Mouse (Mus musculus): ENCODE measurements at regions not wholly inside any gene's neighbourhood (a gene's known extent, or its start where the extent isn't known, plus 50 kb on each side); places are given as distances from the start of the nearest gene placed in this dataset.
A peak's percentile ranks its signal among the peaks of the same experiment; 100 is the strongest.

- Histone ChIP-seq H3K36me3 (ENCODE audit: control insufficient read depth, insufficient read depth, low read length, poor library complexity, severe bottlenecking) (no peaks in the 10 kb centered on the region), H3K4me1 (ENCODE audit: control insufficient read depth, insufficient read depth, low read length) (no peaks in the 10 kb centered on the region), H3K9me3 (replicated peaks; ENCODE audit: control insufficient read depth, insufficient read depth, low read length, poor library complexity, severe bottlenecking) (no peaks in the 10 kb centered on the region), H3K27ac (ENCODE audit: insufficient read depth, low read length) (peak overlapping the region; percentile 67; the same call in 1 of the 2 replicates), H3K9ac (ENCODE audit: low read depth, poor library complexity, severe bottlenecking) (no peak overlapping the region), H3K4me3 (ENCODE audit: low read depth, low read length) (no peak overlapping the region), H3K27me3 (ENCODE audit: control insufficient read depth, insufficient read depth, low read length, poor library complexity, severe bottlenecking) (no peaks in the 10 kb centered on the region)
- no peak for TF ChIP-seq CTCF (IDR thresholded peaks at IDR 0.05; ENCODE audit: low read depth, low read length)
- TF ChIP-seq EP300 (IDR thresholded peaks at IDR 0.05; ENCODE audit: insufficient read depth, low read depth, low read length): no peak
- TF ChIP-seq POLR2A (IDR thresholded peaks at IDR 0.05; ENCODE audit: insufficient read depth, low read length): no peak
These were observed 311.9 kb upstream of the Nrip1 start for GRCm38 (mm10) chr16:76685562-76685961.

- H3K4me3 ChIP-seq (ENCODE audit: low read depth, low read length): no peak overlapping the region
These were observed 306.7 kb upstream of the Nrip1 start for GRCm38 (mm10) chr16:76680061-76680911.

DNA sequence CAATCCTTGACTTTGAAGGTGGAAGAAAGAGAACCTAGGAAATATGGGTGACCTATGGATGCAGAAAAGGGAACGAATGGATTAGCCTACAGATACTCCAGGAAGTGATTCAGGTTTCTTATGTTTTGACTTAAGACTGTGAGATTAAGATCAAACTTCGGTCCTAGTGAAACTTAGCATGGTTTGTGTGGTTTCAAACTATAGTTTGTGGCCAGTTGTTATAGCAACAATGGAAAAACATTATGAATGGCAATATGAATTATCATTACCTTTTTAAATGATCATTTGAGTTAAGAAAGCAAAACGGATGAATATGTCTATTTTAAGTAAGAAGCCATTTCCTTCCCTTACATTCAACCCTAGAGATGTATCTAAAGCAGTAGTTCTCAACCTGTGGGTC lies 305.3 kb upstream of the Nrip1 start:
- Histone ChIP-seq H3K9ac (ENCODE audit: low read depth, poor library complexity, severe bottlenecking) (no peak overlapping the region), H3K27me3 (ENCODE audit: control insufficient read depth, insufficient read depth, low read length, poor library complexity, severe bottlenecking) (no peaks in the 10 kb centered on the region), H3K36me3 (ENCODE audit: control insufficient read depth, insufficient read depth, low read length, poor library complexity, severe bottlenecking) (no peaks in the 10 kb centered on the region), H3K27ac (ENCODE audit: insufficient read depth, low read length) (no peak overlapping the region), H3K4me1 (ENCODE audit: control insufficient read depth, insufficient read depth, low read length) (no peaks in the 10 kb centered on the region), H3K9me3 (replicated peaks; ENCODE audit: control insufficient read depth, insufficient read depth, low read length, poor library complexity, severe bottlenecking) (0 out of 2 replicates have a peak, but pooled peaks cover 3% of the 10 kb centered on the region), H3K4me3 (ENCODE audit: low read depth, low read length) (no peak overlapping the region)
- TF ChIP-seq CTCF (IDR thresholded peaks at IDR 0.05; ENCODE audit: low read depth, low read length) (no peak), EP300 (IDR thresholded peaks at IDR 0.05; ENCODE audit: insufficient read depth, low read depth, low read length) (no peak), POLR2A (IDR thresholded peaks at IDR 0.05; ENCODE audit: insufficient read depth, low read length) (no peak)

More at GRCm38 (mm10) chr16:76680061-76680911, 306.7 kb upstream of the Nrip1 start:
- Histone ChIP-seq H3K9me3 (replicated peaks; ENCODE audit: control insufficient read depth, insufficient read depth, low read length, poor library complexity, severe bottlenecking) (0 out of 2 replicates have a peak, but pooled peaks cover 3% of the 10 kb centered on the region), H3K27me3 (ENCODE audit: control insufficient read depth, insufficient read depth, low read length, poor library complexity, severe bottlenecking) (no peaks in the 10 kb centered on the region), H3K4me1 (ENCODE audit: control insufficient read depth, insufficient read depth, low read length) (no peaks in the 10 kb centered on the region), H3K27ac (ENCODE audit: insufficient read depth, low read length) (no peak overlapping the region), H3K9ac (ENCODE audit: low read depth, poor library complexity, severe bottlenecking) (no peak overlapping the region), H3K36me3 (ENCODE audit: control insufficient read depth, insufficient read depth, low read length, poor library complexity, severe bottlenecking) (no peaks in the 10 kb centered on the region)
- TF ChIP-seq EP300 (IDR thresholded peaks at IDR 0.05; ENCODE audit: insufficient read depth, low read depth, low read length) (no peak), CTCF (IDR thresholded peaks at IDR 0.05; ENCODE audit: low read depth, low read length) (no peak), POLR2A (IDR thresholded peaks at IDR 0.05; ENCODE audit: insufficient read depth, low read length) (no peak)

- Histone ChIP-seq H3K9ac (ENCODE audit: low read depth, poor library complexity, severe bottlenecking) (no peak overlapping the region), H3K4me3 (ENCODE audit: low read depth, low read length) (no peak overlapping the region), H3K27ac (ENCODE audit: insufficient read depth, low read length) (no peak overlapping the region), H3K4me1 (ENCODE audit: control insufficient read depth, insufficient read depth, low read length) (no peaks in the 10 kb centered on the region), H3K9me3 (replicated peaks; ENCODE audit: control insufficient read depth, insufficient read depth, low read length, poor library complexity, severe bottlenecking) (no peaks in the 10 kb centered on the region), H3K36me3 (ENCODE audit: control insufficient read depth, insufficient read depth, low read length, poor library complexity, severe bottlenecking) (no peaks in the 10 kb centered on the region), H3K27me3 (ENCODE audit: control insufficient read depth, insufficient read depth, low read length, poor library complexity, severe bottlenecking) (no peaks in the 10 kb centered on the region)
- TF ChIP-seq CTCF (IDR thresholded peaks at IDR 0.05; ENCODE audit: low read depth, low read length) (no peak), EP300 (IDR thresholded peaks at IDR 0.05; ENCODE audit: insufficient read depth, low read depth, low read length) (no peak)
These were observed 296.2 kb upstream of the Nrip1 start for GRCm38 (mm10) chr16:76669795-76670194.

GRCm38 (mm10) chr16:76667046-76667445 lies 293.4 kb upstream of the Nrip1 start:
- TF ChIP-seq POLR2A (IDR thresholded peaks at IDR 0.05; ENCODE audit: insufficient read depth, low read length) (no peak), CTCF (IDR thresholded peaks at IDR 0.05; ENCODE audit: low read depth, low read length) (no peak), EP300 (IDR thresholded peaks at IDR 0.05; ENCODE audit: insufficient read depth, low read depth, low read length) (no peak)
- no peak overlapping the region for H3K4me3 ChIP-seq (ENCODE audit: low read depth, low read length)
- no peak overlapping the region for H3K27ac ChIP-seq (ENCODE audit: insufficient read depth, low read length)
- no peaks in the 10 kb centered on the region for H3K36me3 ChIP-seq (ENCODE audit: control insufficient read depth, insufficient read depth, low read length, poor library complexity, severe bottlenecking)
- H3K27me3 ChIP-seq (ENCODE audit: control insufficient read depth, insufficient read depth, low read length, poor library complexity, severe bottlenecking): no peaks in the 10 kb centered on the region
- no peak overlapping the region for H3K9ac ChIP-seq (ENCODE audit: low read depth, poor library complexity, severe bottlenecking)
- H3K9me3 ChIP-seq (replicated peaks; ENCODE audit: control insufficient read depth, insufficient read depth, low read length, poor library complexity, severe bottlenecking): no peaks in the 10 kb centered on the region
- H3K4me1 ChIP-seq (ENCODE audit: control insufficient read depth, insufficient read depth, low read length): no peaks in the 10 kb centered on the region

DNA sequence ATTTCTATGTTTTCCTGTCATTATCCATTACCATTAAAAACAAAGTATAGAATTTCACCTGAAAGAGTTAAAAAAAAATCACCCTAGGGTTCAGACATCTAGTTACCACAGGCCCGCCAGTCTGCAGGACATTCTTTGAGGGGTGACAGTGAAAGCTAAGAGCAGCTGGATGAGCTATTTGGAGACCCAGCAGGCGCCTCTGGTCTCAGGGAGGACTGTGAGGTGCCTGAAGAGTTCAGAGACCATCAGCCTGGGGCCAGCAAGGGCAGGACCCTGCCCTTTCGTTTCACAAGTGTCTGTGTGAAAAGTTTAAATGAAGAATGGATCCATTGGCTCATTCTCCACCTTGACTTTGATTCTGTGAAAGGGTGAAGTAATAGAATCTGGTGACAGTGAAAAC lies 281.5 kb upstream of the Nrip1 start:
- H3K27me3 ChIP-seq (ENCODE audit: control insufficient read depth, insufficient read depth, low read length, poor library complexity, severe bottlenecking): no peaks in the 10 kb centered on the region
- H3K4me1 ChIP-seq (ENCODE audit: control insufficient read depth, insufficient read depth, low read length): no peaks in the 10 kb centered on the region
- no peak overlapping the region for H3K4me3 ChIP-seq (ENCODE audit: low read depth, low read length)
- no peaks in the 10 kb centered on the region for H3K9me3 ChIP-seq (replicated peaks; ENCODE audit: control insufficient read depth, insufficient read depth, low read length, poor library complexity, severe bottlenecking)
- peak overlapping the region; percentile 28 for H3K27ac ChIP-seq (ENCODE audit: insufficient read depth, low read length)
- H3K9ac ChIP-seq (ENCODE audit: low read depth, poor library complexity, severe bottlenecking): no peak overlapping the region
- H3K36me3 ChIP-seq (ENCODE audit: control insufficient read depth, insufficient read depth, low read length, poor library complexity, severe bottlenecking): no peaks in the 10 kb centered on the region
- no peak for TF ChIP-seq CTCF (IDR thresholded peaks at IDR 0.05; ENCODE audit: low read depth, low read length)
- no peak for TF ChIP-seq POLR2A (IDR thresholded peaks at IDR 0.05; ENCODE audit: insufficient read depth, low read length)
- no peak for TF ChIP-seq EP300 (IDR thresholded peaks at IDR 0.05; ENCODE audit: insufficient read depth, low read depth, low read length)
